Mouse (Mus musculus) adrenal gland, adult 18-20 months (tissue): ENCODE results near the gene Hist1h4a. TPM values are rescaled to one million over a fixed set of nuclear protein-coding genes. Genes with fewer than 3 reads are reported as not detected.
"Not testable (repeated sequence)": the region's sequence is repeated elsewhere in the genome, so short reads cannot be mapped to it uniquely, and the experiment has no call there.

Experiments
- DNase-seq, 2 experiments: peaks; one replicate each; pipeline ENCODE4 v3.0.0; 2021 to 2022; ENCODE audit warnings: low spot score in 2 of 2
- total RNA-seq, 2 experiments: library from RNA; stranded (reverse); gene quantifications; 1 replicate in 1 of 2; 2 replicates in 1 of 2; pipeline ENCODE4 v1.2.3; 2021

Hist1h4a gene
- total RNA-seq, 2 experiments from 2014 or later, result 21.6 to 23.4 TPM

DNA sequence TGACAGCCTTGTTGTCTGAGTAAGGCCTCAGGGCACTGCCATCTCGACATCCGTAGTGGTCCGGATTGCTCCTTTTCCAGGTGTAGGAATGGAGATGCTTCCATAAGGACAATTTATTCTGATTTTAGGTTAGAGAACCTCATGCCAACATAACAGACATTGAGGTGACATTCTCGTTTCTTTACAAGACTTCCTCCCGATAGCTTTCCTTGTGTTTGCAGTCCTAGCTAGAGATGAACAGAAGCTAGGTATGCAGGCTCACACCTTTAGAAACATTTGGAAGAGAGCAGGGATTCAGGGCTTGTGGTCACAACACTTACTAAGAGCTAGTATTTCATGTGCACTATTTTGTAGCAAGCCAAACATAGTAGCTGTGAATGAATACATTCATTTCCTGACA lies 17.8 kb downstream of the Hist1h4a start:
- no peak for DNase-seq

DNA sequence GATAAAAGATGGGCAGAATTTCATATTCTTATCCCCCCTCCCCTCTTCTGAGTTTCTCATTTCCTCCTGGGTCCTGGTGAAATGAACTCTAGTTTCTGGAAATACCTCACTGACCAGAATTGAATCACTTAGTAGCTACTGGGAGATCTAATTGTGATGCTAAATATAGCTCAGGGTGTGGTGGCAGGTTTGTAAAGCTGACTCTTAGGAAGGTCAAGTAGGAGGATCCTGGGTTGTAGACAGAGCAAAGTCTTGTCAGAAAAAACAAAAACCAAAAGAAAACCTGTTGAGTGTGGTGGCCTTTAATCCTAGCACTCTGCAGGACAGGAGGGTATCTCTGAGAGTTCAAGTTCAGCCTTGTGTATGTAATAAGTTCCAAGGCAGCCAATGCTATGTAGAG lies 19.0 kb downstream of the Hist1h4a start:
- no peak for DNase-seq

DNA sequence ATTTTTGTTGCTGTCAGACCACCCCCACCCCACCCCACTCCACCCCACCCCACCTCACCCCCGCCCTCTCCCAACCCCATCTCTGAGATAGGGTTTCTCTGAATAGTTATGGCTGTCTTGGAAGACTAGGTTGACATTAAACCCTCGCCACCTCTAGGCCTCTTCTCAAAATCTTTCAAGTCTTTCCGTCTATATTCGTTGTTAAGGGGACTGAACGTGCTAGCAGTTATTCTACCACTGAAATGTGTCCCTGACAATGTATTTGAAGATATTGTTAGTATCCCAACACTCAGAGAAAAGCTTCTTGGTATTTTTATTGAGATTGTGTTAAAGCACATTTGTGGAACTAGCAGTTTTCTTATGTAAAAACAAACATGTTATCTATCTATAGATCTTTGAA lies 20.1 kb downstream of the Hist1h4a start:
- no peak for DNase-seq

DNA sequence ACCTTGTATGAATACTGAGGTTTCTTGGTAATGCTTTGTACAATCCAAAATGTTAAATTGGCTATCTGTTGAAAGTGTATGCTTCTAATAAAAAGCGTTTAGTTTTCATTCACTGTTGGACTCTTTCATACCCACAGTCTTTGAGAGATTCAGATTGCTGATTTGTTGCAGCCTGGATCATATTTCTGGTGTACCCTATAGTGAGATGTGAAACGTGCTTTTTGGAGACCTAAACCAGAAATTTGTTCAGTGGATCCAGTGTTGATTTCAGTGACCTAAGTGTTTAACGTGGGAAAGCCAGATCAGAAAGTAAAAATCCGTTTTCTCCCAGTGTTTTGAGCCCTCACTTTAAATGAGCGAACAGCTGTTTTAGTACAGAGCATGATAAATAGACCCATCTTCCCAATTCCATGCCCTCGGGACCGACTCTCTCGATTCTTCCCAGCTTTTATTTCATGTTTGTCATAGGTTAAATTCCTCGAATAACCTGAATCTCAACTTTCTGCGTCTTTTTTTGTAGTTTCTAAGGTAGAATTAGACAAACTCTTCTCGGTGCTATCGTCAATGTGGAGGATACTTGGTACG lies 20.7 kb downstream of the Hist1h4a start:
- no peak for DNase-seq

DNA sequence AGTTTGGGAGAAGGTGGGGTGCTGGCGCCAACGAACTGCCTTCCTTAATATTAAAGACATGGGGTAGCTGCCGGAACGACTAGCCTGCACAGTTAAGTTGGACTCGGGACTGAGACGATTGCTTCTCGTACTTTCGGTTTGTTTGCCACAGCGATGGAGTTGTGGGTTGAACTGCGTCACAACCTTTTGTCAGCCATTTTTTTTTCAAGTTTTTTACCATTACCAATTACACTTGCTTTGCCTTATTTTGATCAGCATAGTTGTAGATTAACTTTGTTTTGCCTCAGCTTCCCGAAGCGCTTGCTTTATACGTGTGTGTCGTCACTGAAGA lies 21.1 kb downstream of the Hist1h4a start:
- no peak for DNase-seq

DNA sequence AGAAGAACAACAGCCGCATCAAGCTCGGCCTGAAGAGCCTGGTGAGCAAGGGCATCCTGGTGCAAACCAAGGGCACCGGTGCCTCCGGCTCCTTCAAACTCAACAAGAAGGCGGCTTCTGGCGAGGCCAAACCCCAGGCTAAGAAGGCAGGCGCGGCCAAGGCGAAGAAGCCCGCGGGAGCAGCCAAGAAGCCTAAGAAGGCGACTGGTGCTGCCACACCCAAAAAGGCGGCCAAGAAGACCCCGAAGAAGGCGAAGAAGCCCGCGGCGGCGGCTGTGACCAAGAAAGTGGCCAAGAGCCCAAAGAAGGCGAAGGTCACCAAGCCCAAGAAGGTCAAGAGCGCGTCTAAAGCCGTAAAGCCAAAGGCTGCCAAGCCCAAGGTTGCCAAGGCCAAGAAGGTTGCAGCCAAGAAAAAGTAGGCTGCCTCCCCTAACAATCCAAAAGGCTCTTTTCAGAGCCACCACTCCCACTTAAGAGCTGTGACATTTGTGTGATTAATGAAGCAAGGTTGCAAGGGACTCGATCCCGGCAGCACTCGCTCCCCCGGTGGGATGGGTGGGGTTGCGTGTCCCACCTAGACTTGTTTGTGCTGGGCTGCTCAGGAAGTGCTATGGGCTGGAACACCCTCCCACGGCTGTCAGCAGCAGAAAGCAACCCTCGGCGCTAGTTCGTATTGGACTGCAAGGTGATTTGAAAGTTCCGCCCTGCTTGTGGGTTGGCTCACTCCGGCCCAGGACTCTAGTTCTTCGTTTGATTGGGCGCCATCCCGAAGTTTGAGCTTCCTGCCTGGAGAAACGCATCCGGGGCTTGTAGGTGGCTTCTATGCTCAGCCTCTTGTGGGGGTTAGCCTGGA lies 21.7 kb downstream of the Hist1h4a start:
- peak; percentile 78 to 79 for DNase-seq

DNA sequence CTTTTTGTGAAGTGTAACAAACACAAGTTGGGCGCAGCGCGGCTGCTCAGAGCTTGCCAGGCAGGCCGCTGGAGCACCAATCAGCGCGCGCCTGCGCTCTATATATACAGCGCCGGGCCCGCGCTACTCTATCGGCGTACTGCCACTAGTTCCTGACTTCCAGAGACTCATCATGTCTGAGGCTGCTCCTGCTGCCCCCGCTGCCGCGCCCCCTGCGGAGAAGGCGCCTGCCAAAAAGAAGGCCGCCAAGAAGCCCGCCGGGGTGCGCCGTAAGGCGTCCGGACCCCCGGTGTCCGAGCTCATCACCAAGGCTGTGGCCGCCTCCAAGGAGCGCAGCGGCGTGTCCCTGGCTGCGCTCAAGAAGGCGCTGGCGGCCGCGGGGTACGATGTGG lies 22.4 kb downstream of the Hist1h4a start, which contains the start of gene Hist1h1c:
TSS of gene Hist1h1c (plus strand) at position 132 of the 392 bp plus-strand sequence.
- DNase-seq, result peak; percentile 86 to 91

DNA sequence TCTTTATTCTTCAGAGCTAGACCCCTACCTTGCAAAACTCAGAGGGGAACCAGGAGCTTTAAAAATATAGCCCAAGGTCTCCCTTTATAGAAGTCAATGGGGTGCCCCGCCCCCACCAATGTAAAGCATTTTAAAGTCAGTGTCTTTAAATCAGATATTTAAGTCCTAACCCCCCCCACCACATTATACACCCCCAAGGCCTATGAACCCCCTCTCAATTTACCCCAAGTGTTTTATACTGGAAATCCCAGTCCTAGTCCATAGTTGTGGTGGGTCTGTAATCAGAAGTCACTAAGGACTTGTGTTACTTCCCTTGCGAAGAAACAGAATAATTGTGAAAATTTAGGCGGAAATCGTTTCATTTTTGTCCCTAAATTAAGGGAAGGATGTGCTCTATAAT lies 23.0 kb downstream of the Hist1h4a start:
- DNase-seq, result no peak

DNA sequence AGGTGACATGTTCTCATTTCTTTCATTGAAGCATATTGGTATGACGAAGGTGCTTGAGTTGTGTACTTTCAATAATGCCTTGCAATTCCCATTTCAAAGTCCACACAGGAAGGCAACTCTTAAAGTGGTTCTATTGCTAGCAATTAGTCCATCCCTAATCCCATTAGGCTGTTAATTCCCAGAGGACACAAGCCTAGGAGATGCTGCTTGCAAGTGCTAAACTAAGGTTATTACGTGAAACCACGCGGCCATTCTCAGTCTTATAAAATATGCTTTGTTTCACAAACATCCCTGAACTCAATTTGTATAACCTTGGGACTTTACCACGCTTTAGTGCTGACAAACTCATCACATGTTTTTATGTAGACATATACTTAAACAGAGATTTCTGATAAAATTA lies 23.9 kb downstream of the Hist1h4a start:
- DNase-seq, result no peak

DNA sequence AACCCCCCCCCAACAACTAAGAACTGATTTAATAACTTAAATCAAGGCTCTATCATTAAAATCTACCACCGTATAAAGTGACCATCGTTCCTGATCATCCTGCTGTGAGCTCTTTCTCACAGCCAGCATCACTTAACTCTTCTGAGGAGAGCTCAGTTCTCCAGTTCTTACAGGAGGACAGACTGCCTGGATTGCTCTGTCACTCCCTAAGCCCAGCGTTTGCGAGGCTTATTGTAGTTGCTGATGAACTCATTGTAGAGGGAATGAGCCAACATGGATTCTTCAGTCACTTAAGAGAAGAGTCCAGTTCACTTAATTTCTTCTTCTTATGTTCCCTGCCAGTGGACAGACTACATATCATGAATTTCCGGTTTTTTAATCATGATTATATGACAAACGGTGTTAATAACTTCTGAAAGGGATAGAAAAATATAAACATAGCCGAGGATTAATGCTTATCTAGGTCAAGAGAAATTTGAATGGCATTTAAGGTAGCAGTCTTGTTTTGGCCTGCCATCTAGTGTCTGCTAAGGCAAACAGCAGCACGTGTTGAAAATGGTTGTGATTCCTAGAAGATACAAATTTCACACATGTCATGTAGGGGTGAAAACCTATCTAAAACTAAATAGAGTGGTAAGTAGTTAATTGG lies 28.8 kb downstream of the Hist1h4a start:
- DNase-seq, result no peak

DNA sequence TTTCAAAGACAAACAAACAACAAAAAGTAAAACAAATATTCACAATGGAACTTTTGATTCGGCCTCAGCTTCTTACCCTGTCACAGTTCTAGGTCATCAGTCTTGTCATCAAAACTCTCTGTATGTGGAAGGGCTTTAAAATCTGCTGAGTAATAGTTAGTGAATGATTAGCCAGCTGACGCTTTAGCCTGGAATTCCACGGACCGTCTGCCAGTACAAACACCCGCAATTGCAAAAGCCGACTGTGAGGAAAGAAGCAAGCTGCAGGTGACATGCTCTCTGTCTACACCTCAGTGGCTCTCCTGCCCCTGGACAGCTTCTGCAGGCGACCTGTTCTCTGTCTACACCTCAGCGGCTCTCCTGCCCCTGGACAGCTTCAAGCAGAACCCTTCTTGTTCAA lies 30.6 kb downstream of the Hist1h4a start:
- no peak for DNase-seq

DNA sequence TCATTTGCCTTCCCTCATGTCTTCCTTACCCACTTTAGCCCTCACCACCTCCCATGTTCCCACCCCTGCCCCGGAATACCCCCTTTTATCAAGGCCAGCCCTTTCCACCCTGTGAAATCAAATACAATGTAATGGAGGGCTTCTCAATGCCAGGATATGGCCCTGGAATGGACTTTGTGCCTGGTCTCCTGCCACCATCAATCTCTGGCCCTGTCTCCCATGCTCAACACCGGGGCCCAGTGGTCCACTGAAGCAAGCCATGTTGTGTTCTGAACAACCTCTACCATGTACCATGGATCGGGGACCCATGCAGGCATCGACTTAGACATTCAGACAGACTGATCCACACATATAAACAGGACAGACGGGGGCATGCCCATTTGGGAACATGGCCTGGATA lies 31.3 kb downstream of the Hist1h4a start:
- DNase-seq, result no peak

DNA sequence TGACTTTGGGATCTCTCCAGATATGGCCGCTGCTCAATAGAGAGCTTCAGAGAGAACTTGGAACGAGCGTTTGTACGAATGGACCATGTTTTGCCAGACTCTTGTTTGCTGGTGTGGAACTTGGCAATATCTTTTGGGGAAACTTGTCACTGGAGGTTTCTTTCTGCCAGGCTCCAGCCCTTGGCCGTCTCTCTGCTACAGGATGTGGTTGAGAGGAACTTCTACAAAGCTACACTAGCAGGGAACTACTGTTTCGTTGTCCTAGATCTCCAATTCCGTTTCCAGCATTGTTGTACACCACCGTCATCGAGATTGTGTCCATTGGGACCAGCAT lies 31.9 kb downstream of the Hist1h4a start:
- no peak for DNase-seq

DNA sequence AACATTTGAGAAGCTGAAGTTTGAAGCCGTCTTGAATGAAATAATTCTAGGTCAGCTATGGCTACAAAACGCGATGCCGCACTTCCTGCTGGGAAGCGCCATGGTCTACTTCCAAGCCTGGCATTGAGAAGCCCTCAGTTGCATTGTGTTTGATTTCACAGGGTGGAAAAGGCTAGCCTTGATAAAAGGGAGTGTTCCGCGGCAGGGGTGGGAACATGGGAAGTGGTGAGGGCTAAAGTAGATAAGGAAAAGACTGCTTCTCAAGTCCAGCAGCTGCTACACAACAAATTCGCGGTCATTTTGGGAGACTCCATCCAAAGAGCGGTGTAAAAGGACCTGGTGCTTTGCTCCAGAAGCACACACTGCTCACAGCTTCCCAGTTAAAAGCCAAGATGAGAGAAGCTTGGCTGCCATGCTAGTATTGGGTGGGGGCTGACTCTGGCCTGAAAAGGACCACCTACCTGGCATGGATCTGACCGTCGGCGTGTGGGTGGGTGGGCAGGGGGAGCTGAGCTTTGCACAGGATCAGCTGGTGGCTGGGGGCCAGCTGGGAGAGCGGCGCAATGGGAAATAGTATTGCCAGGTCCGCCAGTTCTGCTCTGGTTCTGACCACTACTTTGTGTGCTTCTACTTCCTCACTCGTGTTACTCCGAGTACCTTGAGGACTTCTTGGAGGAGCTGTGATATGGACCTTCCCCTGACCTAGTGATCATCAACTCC lies 32.4 kb downstream of the Hist1h4a start:
- DNase-seq, result no peak

DNA sequence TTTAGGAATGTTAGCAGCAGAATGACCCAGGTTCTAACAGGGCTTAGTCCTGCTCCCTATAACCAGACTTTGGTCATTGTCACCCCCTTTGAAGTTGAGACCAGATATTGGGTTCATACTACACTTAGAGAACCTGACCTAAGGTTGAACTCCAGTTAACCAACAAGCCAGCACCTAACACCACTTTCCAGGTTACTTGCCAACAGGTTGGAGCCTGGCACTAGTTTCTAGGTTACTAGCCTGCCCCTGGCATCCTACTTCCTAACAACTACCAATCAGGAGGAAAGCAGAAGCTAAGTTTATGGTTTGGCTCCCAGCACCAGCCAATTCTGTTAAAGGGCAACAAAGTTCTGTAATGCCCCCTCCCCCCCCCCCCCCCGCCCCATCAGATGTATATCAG lies 35.8 kb downstream of the Hist1h4a start:
- no peak for DNase-seq

DNA sequence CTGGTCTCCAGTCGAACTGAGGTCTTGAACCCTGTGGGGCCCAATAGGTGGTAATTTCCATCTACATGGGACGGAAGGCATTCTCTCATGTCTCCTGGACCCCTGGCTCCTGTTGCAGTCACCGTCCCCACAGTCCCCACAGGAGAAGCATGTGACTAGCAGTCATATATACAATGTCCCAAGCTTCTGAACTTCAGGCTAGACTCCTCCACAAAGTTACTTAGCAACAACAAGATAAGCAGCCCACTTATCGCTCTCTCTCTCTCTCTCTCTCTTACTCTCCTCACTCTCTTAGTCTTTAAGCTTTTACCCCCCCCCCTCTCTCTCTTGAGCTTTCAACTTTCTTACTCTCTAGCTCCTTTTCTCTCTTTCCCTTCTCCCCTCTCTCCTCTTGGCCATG lies 36.8 kb downstream of the Hist1h4a start:
- DNase-seq, result no peak

DNA sequence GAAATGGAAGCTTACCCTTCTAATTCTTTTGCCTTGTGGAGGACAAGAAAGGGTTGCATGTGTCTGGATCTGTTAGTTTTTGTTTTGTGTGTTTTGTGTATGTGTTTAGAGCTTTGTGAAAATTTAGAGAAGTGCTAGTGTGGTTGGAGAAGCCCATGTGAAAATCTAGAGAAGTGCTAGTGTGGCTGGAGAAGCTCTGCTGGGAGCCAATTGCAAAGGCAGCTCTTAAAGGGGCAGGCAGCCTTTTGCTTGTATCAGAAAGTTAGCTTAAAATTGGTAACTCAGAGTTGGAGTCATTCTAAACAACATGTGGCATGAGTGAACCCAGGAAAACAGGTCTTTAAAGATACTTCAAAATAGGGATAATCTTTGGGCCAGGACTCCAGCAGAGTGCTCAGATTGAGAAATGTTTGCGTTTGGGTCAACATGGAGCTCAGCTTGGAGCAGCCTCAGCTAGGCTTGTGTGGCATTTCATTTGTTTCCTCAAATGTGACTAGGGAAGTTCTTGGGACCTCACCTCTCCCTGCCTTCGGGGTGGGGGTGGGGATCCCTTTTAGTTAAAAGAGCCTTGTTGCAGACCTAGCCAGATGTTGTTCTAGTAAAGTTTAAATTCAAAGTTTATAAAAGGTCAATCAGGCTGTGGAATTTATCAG lies 43.3 kb downstream of the Hist1h4a start:
- DNase-seq, result not testable (repeated sequence)

DNA sequence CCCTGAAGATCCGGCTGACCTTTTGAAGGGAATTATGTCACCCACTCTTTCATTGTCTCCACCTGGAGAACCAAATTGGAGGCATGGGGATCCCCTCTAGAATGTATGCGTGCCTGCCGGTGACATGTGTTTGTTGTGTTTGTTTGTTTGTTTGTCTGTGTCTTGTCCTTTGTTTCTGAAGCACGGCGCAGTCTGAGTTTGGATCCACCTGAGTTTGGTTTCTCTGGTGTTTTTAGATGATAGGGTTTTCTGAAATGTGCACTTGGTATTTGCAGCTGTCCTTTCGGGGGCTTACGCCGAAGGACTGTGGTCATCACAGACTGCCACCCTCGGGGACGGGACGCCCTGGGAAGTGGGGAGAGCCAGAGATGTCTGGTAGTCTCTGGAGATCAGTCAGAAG lies 43.9 kb downstream of the Hist1h4a start:
- no peak for DNase-seq

DNA sequence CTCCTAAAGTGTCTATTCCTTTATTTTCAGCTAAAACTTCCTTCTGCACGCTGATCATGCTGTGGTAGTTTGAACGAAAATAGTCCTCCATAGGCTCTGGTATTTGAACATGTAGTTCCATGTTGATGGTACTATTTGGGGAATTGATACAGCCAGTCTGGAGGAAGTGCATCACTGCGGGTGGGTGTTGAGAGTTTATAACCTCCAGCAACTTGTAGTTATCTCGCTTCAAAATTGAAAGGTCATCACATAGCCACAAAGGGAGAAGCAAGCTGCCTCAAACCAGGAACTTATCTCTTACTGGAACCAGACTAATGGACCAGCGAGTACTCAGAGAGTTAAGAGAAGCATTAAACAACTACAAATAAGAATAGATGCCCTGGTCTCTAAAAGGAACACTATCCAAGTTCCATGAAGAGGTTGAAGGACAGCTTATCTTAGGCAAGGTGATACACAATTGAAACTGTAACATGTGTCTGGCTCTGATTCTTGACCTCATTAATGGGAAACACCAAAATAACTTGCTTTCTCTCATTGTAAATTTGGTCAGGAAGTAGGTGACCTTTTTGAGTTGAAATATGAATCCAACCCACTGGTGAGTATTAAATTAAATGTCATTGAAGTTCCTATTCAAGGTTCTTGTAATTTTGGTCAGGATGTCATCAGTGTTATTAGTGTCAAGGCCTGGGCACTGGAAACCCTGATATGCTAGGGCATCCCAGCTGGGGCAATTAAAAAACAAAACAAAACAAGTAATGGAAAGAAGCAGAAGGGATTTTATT lies 44.6 kb downstream of the Hist1h4a start:
- DNase-seq, result no peak
